Mouse (Mus musculus): ENCODE data around the gene Coq8b. TPM values are rescaled to one million over a fixed set of nuclear protein-coding genes. Genes with fewer than 3 reads are reported as not detected.

The Coq8b gene
- polyA plus RNA-seq, 1 experiment = 31.8 TPM

GRCm38 (mm10) chr7:27198355-27198754 is 34.5 kb upstream of the Coq8b start:
- Histone ChIP-seq H3K27ac (ENCODE audit: insufficient read depth, low read length) (no peak overlapping the region), H3K4me3 (ENCODE audit: insufficient read depth, low read length) (no peak overlapping the region), H3K4me1 (ENCODE audit: control insufficient read depth, insufficient read depth, low read length) (peaks cover 9% of the 10 kb centered on the region)
- no peak for TF ChIP-seq CTCF (IDR thresholded peaks at IDR 0.05; ENCODE audit: extremely low read depth, insufficient read depth, low read length)
- TF ChIP-seq POLR2A (IDR thresholded peaks at IDR 0.05; ENCODE audit: extremely low read depth, insufficient read depth, low read length) = no peak

DNA sequence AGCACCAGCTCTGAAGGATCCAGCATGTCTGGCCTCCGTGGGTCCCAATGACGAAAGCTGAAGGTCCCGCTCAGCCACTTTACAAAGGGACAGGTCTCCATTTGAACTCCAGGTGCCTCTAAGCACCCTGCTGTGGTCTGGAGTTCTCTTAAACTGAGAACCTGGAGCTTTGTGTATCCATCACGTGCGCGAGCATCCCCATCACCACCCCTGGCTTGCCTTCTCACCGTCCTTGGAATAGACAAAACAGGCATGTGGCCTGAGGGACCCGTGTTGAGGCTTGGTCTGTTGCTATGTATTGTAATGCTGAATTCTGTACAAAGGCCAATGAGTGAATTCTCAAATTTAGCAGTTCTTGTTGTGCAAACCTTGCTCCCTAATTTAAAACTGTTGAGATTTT is 34.0 kb upstream of the Coq8b start:
- TF ChIP-seq POLR2A (IDR thresholded peaks at IDR 0.05; ENCODE audit: extremely low read depth, insufficient read depth, low read length) (no peak), CTCF (IDR thresholded peaks at IDR 0.05; ENCODE audit: extremely low read depth, insufficient read depth, low read length) (no peak)
- H3K27ac ChIP-seq (ENCODE audit: insufficient read depth, low read length) = no peak overlapping the region
- no peak overlapping the region for H3K4me3 ChIP-seq (ENCODE audit: insufficient read depth, low read length)
- peaks cover 6% of the 10 kb centered on the region; the same call in 1 of the 2 replicates for H3K4me1 ChIP-seq (ENCODE audit: control insufficient read depth, insufficient read depth, low read length)

GRCm38 (mm10) chr7:27203730-27204449 is 28.9 kb upstream of the Coq8b start:
- TF ChIP-seq POLR2A (IDR thresholded peaks at IDR 0.05; ENCODE audit: extremely low read depth, insufficient read depth, low read length) (no peak), CTCF (IDR thresholded peaks at IDR 0.05; ENCODE audit: extremely low read depth, insufficient read depth, low read length) (no peak)
- H3K27ac ChIP-seq (ENCODE audit: insufficient read depth, low read length) = no peak overlapping the region
- no peak overlapping the region for H3K4me3 ChIP-seq (ENCODE audit: insufficient read depth, low read length)
- no peaks in the 10 kb centered on the region for H3K4me1 ChIP-seq (ENCODE audit: control insufficient read depth, insufficient read depth, low read length)

DNA sequence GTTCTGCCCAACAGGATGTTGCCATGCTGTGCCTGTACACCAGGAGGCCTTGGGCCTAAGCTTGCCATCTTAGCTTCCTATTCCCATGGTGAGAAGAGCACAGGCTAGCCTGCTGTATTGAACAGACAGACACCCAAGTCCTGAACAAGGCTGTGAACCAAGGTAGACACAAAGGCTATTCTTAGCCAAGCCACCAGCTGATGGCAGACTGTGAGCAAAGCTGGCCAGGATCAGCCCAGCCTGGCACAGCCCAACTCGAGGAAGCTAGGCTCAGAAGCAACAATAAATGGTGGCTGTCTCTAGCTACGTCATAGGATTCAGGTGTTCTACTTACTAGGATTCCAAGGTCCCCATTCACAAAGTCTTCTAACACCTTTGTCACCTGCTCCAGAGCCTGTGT is 20.2 kb upstream of the Coq8b start:
- TF ChIP-seq CTCF (IDR thresholded peaks at IDR 0.05; ENCODE audit: extremely low read depth, insufficient read depth, low read length) (no peak), POLR2A (IDR thresholded peaks at IDR 0.05; ENCODE audit: extremely low read depth, insufficient read depth, low read length) (no peak)
- H3K27ac ChIP-seq (ENCODE audit: insufficient read depth, low read length) = no peak overlapping the region
- no peaks in the 10 kb centered on the region for H3K4me1 ChIP-seq (ENCODE audit: control insufficient read depth, insufficient read depth, low read length)
- H3K4me3 ChIP-seq (ENCODE audit: insufficient read depth, low read length) = no peak overlapping the region

- Histone ChIP-seq H3K4me3 (ENCODE audit: insufficient read depth, low read length) (no peak overlapping the region), H3K27ac (ENCODE audit: insufficient read depth, low read length) (no peak overlapping the region), H3K4me1 (ENCODE audit: control insufficient read depth, insufficient read depth, low read length) (no peaks in the 10 kb centered on the region)
- TF ChIP-seq POLR2A (IDR thresholded peaks at IDR 0.05; ENCODE audit: extremely low read depth, insufficient read depth, low read length) (no peak), CTCF (IDR thresholded peaks at IDR 0.05; ENCODE audit: extremely low read depth, insufficient read depth, low read length) (no peak)
Measured at GRCm38 (mm10) chr7:27218586-27218985, 14.2 kb upstream of the Coq8b start.

- Histone ChIP-seq H3K4me1 (ENCODE audit: control insufficient read depth, insufficient read depth, low read length) (peaks cover 6% of the 10 kb centered on the region), H3K4me3 (ENCODE audit: insufficient read depth, low read length) (no peak overlapping the region), H3K27ac (ENCODE audit: insufficient read depth, low read length) (no peak overlapping the region)
- TF ChIP-seq POLR2A (IDR thresholded peaks at IDR 0.05; ENCODE audit: extremely low read depth, insufficient read depth, low read length) = no peak
- TF ChIP-seq CTCF (IDR thresholded peaks at IDR 0.05; ENCODE audit: extremely low read depth, insufficient read depth, low read length) = no peak
Measured at GRCm38 (mm10) chr7:27219937-27220336, 12.9 kb upstream of the Coq8b start.

DNA sequence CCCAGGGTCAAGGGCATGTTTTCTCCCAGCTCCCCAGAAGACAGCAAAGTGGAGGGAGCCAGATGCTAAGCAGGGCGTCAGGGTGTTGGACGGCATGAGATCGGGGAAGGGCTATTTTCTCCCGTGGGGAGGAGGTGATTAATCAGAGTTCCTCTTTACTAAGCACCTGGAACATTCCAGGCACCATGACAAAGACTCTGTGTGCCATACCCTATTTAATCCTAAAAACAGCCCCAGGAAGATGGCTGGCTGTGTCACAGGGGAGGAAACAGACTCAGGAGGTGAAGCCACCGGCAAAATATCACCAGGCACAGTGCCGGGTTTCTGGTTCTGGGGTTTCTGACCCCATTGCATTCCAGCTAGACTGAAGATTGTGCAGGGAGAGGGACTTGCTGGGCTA is 10.9 kb upstream of the Coq8b start:
- TF ChIP-seq CTCF (IDR thresholded peaks at IDR 0.05; ENCODE audit: extremely low read depth, insufficient read depth, low read length) (no peak), POLR2A (IDR thresholded peaks at IDR 0.05; ENCODE audit: extremely low read depth, insufficient read depth, low read length) (no peak)
- Histone ChIP-seq H3K4me3 (ENCODE audit: insufficient read depth, low read length) (no peak overlapping the region), H3K4me1 (ENCODE audit: control insufficient read depth, insufficient read depth, low read length) (peaks cover 9% of the 10 kb centered on the region), H3K27ac (ENCODE audit: insufficient read depth, low read length) (no peak overlapping the region)

GRCm38 (mm10) chr7:27222538-27222937 is 10.3 kb upstream of the Coq8b start:
- Histone ChIP-seq H3K4me1 (ENCODE audit: control insufficient read depth, insufficient read depth, low read length) (peaks cover 9% of the 10 kb centered on the region), H3K27ac (ENCODE audit: insufficient read depth, low read length) (no peak overlapping the region), H3K4me3 (ENCODE audit: insufficient read depth, low read length) (no peak overlapping the region)
- TF ChIP-seq CTCF (IDR thresholded peaks at IDR 0.05; ENCODE audit: extremely low read depth, insufficient read depth, low read length) (no peak), POLR2A (IDR thresholded peaks at IDR 0.05; ENCODE audit: extremely low read depth, insufficient read depth, low read length) (no peak)

DNA sequence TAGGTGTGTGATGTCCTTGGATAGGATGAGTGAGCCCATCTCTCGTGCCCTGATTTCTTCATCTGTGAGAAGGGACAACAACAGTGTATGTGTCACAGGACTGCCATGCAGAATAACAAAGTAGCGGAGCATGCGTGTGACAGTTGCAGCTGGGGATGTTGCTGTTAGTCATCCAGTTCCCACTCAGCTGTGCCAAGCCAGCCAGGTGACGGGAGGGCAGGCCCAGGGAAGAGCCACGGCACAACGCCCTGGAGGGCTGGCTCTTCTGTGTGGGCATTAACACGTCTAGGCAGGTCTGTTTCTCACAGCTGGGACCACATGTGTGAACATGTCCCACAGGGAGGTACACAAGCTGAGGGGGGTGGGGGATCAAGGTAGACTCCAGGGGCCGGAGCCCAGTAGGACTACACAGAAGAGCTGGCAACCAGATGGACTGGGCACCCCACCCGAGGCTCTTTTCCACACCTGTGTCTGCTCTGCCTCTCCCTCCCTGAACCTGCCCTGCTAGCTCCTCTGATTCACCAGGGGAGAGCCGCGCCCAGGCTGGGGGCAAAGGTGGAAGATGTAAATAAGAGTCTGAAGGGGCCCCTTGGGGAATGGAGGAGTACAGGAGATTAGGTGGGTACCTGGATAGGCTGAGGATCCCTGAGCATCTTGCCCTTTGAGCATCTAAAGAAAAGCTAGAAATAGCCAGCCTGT is 7.8 kb upstream of the Coq8b start:
- no peak for TF ChIP-seq POLR2A (IDR thresholded peaks at IDR 0.05; ENCODE audit: extremely low read depth, insufficient read depth, low read length)
- no peak for TF ChIP-seq CTCF (IDR thresholded peaks at IDR 0.05; ENCODE audit: extremely low read depth, insufficient read depth, low read length)
- Histone ChIP-seq H3K27ac (ENCODE audit: insufficient read depth, low read length) (no peak overlapping the region), H3K4me3 (ENCODE audit: insufficient read depth, low read length) (peak overlapping the region; percentile 27), H3K4me1 (ENCODE audit: control insufficient read depth, insufficient read depth, low read length) (peaks cover 9% of the 10 kb centered on the region)

DNA sequence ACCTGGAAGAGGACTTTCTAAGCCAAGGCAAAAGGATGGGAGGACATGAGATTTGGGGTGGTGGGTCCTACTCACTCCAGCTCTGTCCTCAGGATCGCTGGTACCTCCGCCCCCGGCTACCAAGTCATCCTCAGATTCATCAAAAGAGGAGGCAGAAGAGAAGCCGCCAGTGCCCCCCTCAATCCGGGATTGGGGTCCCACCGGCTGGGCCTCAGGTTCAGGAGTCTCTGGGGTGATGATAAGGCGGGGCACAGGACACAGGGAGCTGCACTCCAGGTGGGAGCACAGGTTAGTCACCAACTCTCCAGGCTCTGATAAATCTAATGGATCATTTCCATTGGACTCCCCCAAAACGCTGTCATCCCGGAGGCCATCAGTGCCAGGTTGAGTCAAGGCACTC is 5.5 kb upstream of the Coq8b start:
- TF ChIP-seq CTCF (IDR thresholded peaks at IDR 0.05; ENCODE audit: extremely low read depth, insufficient read depth, low read length) (no peak), POLR2A (IDR thresholded peaks at IDR 0.05; ENCODE audit: extremely low read depth, insufficient read depth, low read length) (no peak)
- Histone ChIP-seq H3K4me3 (ENCODE audit: insufficient read depth, low read length) (peak overlapping the region; percentile 41), H3K27ac (ENCODE audit: insufficient read depth, low read length) (no peak overlapping the region), H3K4me1 (ENCODE audit: control insufficient read depth, insufficient read depth, low read length) (peaks cover 9% of the 10 kb centered on the region)
